Mouse (Mus musculus): Measurements from ENCODE around the gene Drap1. TPM values are rescaled to one million over a fixed set of nuclear protein-coding genes. Genes with fewer than 3 reads are reported as not detected.

Drap1 gene
- total RNA-seq (2021), result 100 to 1,000 TPM; 252 to 264 TPM
- long read RNA-seq, experiment 1, transcript Drap1-203 (7 exons, 939 nt), result minor isoform, 16 of 316 reads
- long read RNA-seq, experiment 1, transcript Drap1-210 (7 exons, 727 nt), result minor isoform, 6 of 316 reads
- long read RNA-seq, experiment 1, transcript Drap1-209 (6 exons, 734 nt), result minor isoform, 5 of 316 reads
- long read RNA-seq, experiment 1, transcript Drap1-201 (7 exons, 992 nt), result major isoform, 280 of 316 reads
- long read RNA-seq, experiment 1, partial matches to known transcripts, result 2 of 316 reads
- long read RNA-seq, experiment 1, other reads (novel, unspliced or antisense), result 7 of 316 reads
- long read RNA-seq, experiment 2, transcript Drap1-203 (7 exons, 939 nt), result minor isoform, 13 of 237 reads
- long read RNA-seq, experiment 2, transcript Drap1-201 (7 exons, 992 nt), result major isoform, 207 of 237 reads
- long read RNA-seq, experiment 2, partial matches to known transcripts, result 3 of 237 reads
- long read RNA-seq, experiment 2, other reads (novel, unspliced or antisense), result 6 of 237 reads

GRCm38 (mm10) chr19:5424782-5425741, at the start of gene Drap1, which contains the start of gene AI837181:
Gene Drap1, minus strand, starts transcription at chr19:5424979.
Gene AI837181, plus strand, starts transcription at chr19:5425144.
- intact Hi-C loops (cut with DNase I), result loop anchor here (2.0 kb wide), 1 partner anchor 36 kb away; the partner anchor contains the start of gene Sart1
- peak; percentile 95 to 96 for DNase-seq

DNA sequence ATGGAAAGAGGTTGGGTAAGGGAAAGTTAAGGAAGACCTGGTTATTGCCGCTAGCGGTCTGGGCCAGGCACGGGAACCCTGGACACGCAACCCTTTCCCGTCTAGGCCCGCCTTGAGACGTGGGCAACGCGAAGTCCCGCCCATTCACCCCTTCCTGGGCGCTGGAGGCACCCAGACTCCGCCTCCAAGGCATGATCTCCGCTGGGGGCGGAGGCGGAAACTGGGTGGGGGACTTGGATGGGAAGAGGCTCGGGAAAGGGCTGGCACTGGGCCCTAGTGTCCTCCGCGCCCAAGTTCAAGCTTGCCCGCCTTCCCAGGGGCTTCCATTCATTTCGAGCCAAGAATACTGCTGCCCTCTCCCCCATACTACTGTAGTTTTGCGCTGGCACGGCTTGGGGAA, 48.9 kb upstream of the Drap1 start, which contains the start of gene Efemp2:
TSS of gene Efemp2 (plus strand) at position 235 of the 400 bp plus-strand sequence.
- intact Hi-C loops (cut with DNase I), result no loop called here
- DNase-seq, result peak; percentile 82 to 84

- intact Hi-C loops (cut with DNase I), result no loop called here
- DNase-seq, result no peak
Observed at GRCm38 (mm10) chr19:5472857-5473256, 48.1 kb upstream of the Drap1 start.

DNA sequence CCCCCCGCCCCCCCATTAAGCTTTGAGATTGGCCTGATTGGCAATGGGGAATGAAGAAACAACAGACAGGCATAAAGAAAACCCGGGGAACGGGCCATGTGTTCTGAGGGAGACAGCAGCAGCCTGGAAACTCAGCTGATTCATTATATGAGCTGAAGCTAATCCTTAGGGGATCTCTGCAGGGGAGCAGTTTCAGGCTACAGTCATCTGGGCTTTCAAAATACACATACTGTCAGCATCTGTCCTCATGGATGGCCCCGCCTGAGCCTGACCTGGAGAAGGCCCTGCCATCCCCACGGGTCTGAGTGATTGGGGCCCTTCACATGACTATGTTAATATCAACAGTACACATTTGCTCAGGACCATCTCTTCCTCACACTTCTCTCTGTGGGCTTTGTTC, 47.1 kb upstream of the Drap1 start:
- intact Hi-C loops (cut with DNase I), result no loop called here
- no peak for DNase-seq

GRCm38 (mm10) chr19:5468374-5468773, 43.6 kb upstream of the Drap1 start, which contains the start of gene Ctsw:
Gene Ctsw, minus strand, starts transcription at chr19:5468507.
- DNase-seq, result no peak
- intact Hi-C loops (cut with DNase I), result no loop called here

DNA sequence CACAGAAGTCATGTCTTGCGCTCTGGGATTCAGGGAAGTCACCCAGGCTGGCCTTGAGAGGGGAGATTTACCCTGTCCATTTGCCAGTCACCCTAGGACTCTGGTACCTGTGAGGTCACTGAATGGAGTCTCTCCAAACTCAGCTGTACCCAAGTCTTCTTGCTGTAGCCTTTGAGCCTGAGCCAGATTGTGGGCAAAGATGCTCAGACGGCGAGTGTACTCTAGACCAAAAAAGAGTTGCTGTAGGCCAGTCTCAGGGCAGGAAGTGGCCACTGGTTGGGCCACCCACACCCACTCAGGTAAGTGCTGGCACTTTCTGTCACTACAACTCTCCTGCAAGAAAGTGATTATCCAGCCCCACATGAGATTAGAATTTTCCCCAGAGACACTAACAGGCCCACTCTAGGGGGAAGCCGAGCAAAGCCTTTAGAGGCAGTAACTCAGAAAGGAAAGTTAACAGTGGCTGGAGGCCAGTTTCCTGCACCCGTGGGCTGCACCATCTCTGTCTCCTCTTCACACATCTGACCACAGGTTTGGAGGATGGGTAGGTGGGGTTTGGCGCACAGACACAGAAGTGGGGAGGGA, 42.2 kb upstream of the Drap1 start:
- intact Hi-C loops (cut with DNase I), result no loop called here
- DNase-seq, result no peak

- no peak for DNase-seq
- intact Hi-C loops (cut with DNase I), result no loop called here
Observed at GRCm38 (mm10) chr19:5465037-5465436, 40.3 kb upstream of the Drap1 start.

DNA sequence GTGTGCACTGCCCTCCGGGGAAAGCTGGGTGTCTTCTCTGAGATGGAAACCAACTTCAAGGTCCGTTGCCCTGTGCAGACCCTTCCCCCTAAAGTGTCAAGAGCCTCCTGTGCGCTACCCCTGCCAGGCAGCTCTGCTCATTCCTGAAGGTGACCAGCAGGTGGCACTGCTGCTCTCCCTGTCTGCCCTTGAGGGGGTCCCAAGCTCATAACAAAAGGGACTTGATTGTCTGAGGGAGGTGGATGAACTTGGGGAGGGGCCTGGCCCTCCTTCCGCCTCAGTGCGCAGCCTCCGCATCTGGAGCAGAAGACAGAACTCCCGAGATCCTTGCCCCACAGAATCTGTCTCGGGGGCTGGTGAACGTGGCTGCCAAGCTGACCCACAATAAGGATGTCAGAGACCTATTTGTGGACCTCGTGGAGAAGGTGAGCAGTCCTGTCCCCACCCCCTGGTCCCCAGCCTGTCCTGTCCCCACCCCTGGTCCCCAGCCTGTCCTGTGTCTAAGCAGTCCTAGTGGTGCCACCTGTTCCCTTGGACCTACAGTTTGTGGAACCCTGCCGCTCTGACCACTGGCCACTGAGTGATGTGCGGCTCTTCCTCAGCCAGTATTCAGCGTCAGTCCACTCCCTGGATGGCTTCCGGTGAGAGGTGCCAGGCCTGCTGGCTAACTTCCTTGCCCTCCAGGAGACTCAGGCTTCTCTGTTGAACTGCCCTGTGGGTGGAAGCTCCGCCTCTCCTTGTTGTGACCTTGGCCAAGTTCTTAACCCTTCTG, 39.2 kb upstream of the Drap1 start:
- intact Hi-C loops (cut with DNase I), result loop anchor here (2.0 kb wide), 1 partner anchor 23 kb away; no protein-coding TSS in a partner anchor
- DNase-seq, result peak; percentile 67 to 72

DNA sequence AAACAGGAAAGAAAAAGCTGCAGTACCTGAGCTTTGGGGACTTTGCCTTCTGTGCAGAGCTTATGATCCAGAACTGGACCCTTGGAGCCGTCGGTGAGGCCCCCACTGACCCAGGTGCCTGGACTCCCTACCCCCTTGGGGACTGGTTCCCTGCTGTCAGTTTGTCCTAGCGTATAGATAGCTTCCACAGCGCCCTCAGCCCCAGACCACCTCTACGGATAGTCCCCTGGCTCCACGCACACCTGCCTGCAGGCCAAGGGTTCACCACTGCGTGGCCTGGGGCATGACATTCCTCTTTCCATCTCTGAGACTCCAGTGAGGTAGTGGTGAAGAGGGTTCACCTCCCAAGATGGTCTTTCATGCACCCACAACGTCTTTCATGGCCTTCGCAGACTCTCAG, 38.4 kb upstream of the Drap1 start:
- peak in 1 of 2 experiments; percentile 1 for DNase-seq
- intact Hi-C loops (cut with DNase I), result loop anchor here (2.0 kb wide), 1 partner anchor 24 kb away; no protein-coding TSS in a partner anchor

- intact Hi-C loops (cut with DNase I), result no loop called here
- no peak for DNase-seq
Observed at GRCm38 (mm10) chr19:5461411-5461810, 36.6 kb upstream of the Drap1 start.

GRCm38 (mm10) chr19:5460465-5460911, 35.7 kb upstream of the Drap1 start, which contains the start of gene Fibp:
Gene Fibp, plus strand, starts transcription at chr19:5460615.
- intact Hi-C loops (cut with DNase I), result no loop called here

GRCm38 (mm10) chr19:5459896-5460295, 35.1 kb upstream of the Drap1 start:
- intact Hi-C loops (cut with DNase I), result no loop called here
- no peak for DNase-seq

More at GRCm38 (mm10) chr19:5460465-5460911, 35.7 kb upstream of the Drap1 start, which contains the start of gene Fibp:
- peak; percentile 85 to 95 for DNase-seq

- intact Hi-C loops (cut with DNase I), result no loop called here
Observed at GRCm38 (mm10) chr19:5459019-5459418, 34.2 kb upstream of the Drap1 start.

DNA sequence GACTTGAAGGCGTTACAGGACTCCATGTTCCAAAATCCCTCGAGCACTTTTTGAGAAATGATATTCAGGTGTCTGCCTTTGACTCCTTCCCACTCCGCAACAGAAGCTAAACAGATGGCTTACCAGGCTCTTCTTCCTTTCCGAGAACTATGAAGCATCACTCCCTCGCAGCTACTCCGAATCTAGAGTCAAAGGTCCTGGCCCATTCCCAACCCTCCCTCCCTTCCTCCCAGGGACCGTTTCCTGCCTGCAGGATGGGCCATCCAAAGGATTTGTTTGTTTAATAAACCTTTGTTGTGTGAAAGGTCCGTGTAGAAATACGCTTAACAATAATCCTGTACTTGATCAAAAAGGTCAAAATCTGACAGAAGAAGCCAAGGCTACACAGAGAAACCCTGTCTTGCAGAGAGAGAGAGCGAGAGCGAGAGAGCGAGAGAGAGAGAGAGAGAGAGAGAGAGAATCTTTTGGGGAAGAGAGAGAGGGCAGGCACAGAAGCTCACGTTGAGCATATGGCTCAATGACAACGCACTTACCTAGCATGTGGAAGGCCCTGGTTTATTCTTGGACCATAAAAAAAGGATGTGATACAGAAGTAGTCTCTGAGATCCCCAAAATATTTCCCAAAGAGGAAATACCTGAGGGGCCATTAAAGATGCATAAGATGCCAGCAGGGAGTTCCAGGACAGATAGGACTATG, 33.1 kb upstream of the Drap1 start, which contains the start of gene Ccdc85b:
TSS of gene Ccdc85b (minus strand) at position 149 of the 697 bp plus-strand sequence.
- intact Hi-C loops (cut with DNase I), result no loop called here
- DNase-seq, result peak in 1 of 2 experiments; percentile 53

More at GRCm38 (mm10) chr19:5459019-5459418, 34.2 kb upstream of the Drap1 start:
- DNase-seq, result peak in 1 of 2 experiments; percentile 32

DNA sequence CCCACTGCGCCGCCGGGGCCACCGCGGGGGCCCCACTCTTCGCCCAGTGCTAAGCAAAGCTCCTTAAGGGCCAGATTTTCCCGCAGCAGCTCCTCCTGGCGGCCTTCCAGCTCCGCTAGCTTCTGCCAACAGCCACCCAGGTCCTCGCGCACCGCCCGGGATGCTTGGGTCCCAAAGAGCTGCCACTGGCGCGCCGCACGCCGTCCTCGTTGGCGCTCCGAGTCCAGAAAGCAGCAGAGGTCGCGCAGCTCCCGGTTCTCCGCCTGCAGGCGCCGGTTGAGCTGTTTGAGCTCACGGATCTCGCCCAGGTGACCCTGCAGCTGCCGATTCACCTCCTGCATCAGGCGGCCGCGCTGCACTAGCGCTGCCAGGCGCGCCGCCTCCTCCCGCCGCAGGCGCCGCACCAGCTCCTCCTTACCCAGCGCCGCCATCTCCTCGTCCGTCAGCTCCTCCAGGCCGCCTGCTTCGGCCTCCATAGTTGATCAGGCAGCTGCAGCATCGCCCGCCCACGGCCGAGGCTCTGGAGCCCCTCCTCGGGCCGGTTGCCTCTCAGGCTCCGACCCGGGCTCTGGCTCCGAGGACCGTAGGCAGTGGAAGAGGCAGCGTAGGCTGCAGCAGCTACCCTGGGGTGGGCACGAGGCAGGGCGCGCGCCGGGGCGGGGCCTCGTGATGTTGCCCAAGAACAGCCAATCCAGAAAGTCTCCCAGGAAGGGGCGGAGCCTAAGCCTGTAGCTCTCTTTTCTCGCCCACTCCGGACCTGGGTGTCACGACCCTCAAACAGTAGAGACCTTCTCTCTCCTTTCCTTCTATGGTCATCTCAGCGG, 32.4 kb upstream of the Drap1 start:
- peak; percentile 96 for DNase-seq
- intact Hi-C loops (cut with DNase I), result no loop called here

DNA sequence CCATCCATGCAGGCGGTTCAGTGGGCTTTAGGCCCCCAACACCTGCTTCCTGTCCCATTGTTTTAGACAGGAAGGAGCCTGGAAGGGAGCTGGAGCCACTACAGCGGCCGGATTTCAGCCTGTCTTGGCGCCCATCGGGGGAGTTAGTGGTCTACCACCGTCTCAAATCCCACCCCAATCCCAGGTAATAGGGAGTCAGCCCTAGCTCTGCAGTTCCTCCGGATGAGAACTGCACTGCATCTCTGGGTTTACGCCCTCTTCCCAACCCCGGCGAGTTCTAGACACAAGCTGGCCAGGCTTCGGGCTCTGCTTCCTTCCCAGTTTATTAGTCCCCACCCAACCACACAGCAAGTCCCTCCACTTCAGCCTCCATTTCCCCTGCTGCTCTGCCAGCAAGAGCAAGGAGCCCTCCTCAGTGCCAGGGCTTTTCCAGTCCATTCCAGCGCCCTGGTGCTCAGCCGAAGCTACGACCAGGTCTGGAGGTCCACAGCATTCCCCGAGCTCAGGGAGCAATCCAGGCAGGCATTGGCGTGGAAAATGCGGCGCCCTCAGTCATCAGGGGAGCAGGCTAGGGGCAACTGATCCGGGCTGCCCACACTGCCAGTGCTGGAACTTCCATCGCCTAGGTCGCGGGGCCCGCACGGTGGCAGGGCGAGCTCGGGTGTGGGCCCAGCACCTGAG, 31.6 kb upstream of the Drap1 start:
- peak; percentile 51 to 54 for DNase-seq
- intact Hi-C loops (cut with DNase I), result no loop called here

DNA sequence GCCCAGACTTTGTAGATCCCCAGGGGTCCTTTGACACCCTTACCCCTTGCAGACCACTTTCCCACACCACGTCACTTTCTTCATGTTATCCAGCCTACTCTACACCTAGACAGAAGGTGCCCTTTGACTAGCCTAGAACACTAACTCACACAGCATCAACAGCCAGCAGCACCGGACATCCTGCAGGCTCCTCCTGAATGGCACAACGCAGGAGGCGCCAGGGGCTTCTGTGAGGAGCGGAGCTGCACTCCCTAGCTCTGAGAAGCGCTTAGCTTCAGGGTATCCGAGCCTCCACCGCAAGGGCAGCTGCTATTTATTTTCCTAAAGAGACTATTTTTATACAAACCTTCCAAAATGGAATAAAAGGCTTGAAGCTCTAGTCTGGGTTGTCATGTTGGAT, 30.8 kb upstream of the Drap1 start:
- DNase-seq, result no peak
- intact Hi-C loops (cut with DNase I), result no loop called here

Data from heart, postnatal 14 days (tissue).